Mouse (Mus musculus): ENCODE results near the gene Olfr402. TPM values are rescaled to one million over a fixed set of nuclear protein-coding genes. Genes with fewer than 3 reads are reported as not detected.

Olfr402 gene
- polyA plus RNA-seq (2012; rRNA removed; ENCODE audit: low replicate concordance), result not detected in 2 replicates

DNA sequence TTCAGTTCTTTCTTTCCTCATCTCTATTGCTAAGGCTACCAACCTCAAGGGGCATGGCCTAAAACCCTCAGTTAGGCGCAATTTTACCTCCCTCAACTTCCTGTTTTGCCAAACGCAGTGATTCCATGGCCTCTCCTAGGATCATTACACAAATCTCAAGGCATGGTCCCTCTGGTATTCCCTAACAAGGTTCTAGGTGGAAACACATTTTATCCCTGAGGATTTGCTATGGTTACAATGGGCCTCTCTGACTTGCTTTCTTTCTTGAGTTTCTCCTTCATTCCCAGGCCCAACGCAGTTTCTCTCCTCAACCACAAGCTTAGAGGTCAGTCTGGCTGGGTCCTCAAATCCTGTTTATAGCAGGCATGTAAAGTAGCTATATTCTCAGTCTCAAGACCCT lies at the start of gene Olfr402:
Olfr402 (plus strand) TSS at position 301 of the 400 bp plus-strand sequence.

DNA sequence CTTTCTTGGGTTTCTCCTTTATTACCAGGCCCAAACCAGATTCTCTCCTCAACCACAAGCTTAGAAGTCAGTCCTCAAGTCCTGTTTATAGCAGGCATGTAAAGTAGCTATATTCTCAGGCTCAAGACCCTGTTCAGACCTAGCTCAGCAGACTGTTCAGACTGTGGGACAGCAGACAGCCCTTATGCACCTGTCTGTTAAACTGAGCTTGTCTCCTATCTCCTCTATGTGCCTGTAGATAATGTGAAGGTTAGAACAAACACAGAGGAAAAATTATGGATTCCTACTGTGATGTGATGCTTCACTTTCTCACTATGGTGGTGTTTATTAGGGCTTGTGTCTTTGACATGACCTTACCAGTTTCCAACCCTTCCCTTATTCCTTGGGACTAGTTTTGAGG lies 39.9 kb upstream of the Olfr402 start, which contains the start of gene Olfr401:
Olfr401 (plus strand) TSS at position 301 of the 400 bp plus-strand sequence.

DNA sequence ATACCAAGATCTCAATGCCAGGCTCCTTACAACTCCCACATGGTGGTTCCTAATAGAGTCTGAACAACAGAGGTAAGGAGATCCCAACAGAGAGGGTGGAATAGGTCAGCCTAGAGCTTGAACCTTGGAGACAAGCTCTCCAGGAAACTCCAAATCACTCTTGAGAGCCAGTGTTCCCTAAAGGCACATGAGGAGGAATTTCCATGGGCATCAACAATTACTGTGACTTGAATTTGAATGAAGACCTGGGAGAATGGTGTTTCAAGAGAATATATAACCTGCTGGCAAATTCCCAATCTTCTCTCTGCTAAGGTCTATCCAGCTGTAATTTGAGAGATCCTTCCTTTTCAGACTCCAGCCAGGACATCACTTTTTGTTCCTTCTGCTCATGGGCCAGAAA lies 32.6 kb downstream of the Olfr402 start, which contains the start of gene Olfr403:
Olfr403 (plus strand) TSS at position 301 of the 400 bp plus-strand sequence.

Other genes with a start within 250 kb of the Olfr402 start
- gene Olfr395, start 244.2 kb upstream of the Olfr402 start, polyA plus RNA-seq (2012; rRNA removed; ENCODE audit: low replicate concordance), result not detected in 2 replicates
- not detected in 2 replicates for gene Olfr23, start 216.9 kb upstream of the Olfr402 start, polyA plus RNA-seq (2012; rRNA removed; ENCODE audit: low replicate concordance)
- not detected in 2 replicates for gene Olfr397, start 192.7 kb upstream of the Olfr402 start, polyA plus RNA-seq (2012; rRNA removed; ENCODE audit: low replicate concordance)
- not detected in 2 replicates for gene Olfr398, start 163.1 kb upstream of the Olfr402 start, polyA plus RNA-seq (2012; rRNA removed; ENCODE audit: low replicate concordance)
- not detected in 2 replicates for gene Olfr139, start 97.0 kb upstream of the Olfr402 start, polyA plus RNA-seq (2012; rRNA removed; ENCODE audit: low replicate concordance)
- gene Olfr399, start 96.9 kb upstream of the Olfr402 start, polyA plus RNA-seq (2012; rRNA removed; ENCODE audit: low replicate concordance), result not detected in 2 replicates
- not detected in 2 replicates for gene Zfp616, start 83.6 kb upstream of the Olfr402 start, polyA plus RNA-seq (2012; rRNA removed; ENCODE audit: low replicate concordance)
- gene Olfr401, start 39.8 kb upstream of the Olfr402 start, polyA plus RNA-seq (2012; rRNA removed; ENCODE audit: low replicate concordance), result not detected in 2 replicates
- gene Olfr403, start 32.7 kb downstream of the Olfr402 start, polyA plus RNA-seq (2012; rRNA removed; ENCODE audit: low replicate concordance), result not detected in 2 replicates
- gene Olfr43, start 57.9 kb downstream of the Olfr402 start, polyA plus RNA-seq (2012; rRNA removed; ENCODE audit: low replicate concordance), result not detected in 2 replicates
- gene Olfr406, start 106.3 kb downstream of the Olfr402 start, polyA plus RNA-seq (2012; rRNA removed; ENCODE audit: low replicate concordance), result not detected in 2 replicates
- gene Olfr59, start 130.2 kb downstream of the Olfr402 start, polyA plus RNA-seq (2012; rRNA removed; ENCODE audit: low replicate concordance), result not detected in 2 replicates
- gene Olfr410, start 184.5 kb downstream of the Olfr402 start, polyA plus RNA-seq (2012; rRNA removed; ENCODE audit: low replicate concordance), result not detected in 2 replicates
- gene Olfr411, start 199.1 kb downstream of the Olfr402 start, polyA plus RNA-seq (2012; rRNA removed; ENCODE audit: low replicate concordance), result not detected in 2 replicates
- gene Olfr412, start 208.5 kb downstream of the Olfr402 start, polyA plus RNA-seq (2012; rRNA removed; ENCODE audit: low replicate concordance), result not detected in 2 replicates

Measured in mammary gland, adult 2 months (tissue).